Mouse (Mus musculus): Measurements from ENCODE around the gene Fam149b.

- TF ChIP-seq CTCF (IDR thresholded peaks at IDR 0.05; ENCODE audit: low read depth) (no peak), EP300 (IDR thresholded peaks at IDR 0.05; ENCODE audit: low read depth) (no peak)
Observed at GRCm38 (mm10) chr14:20389446-20390079, 41.6 kb downstream of the Fam149b start.
